Mouse (Mus musculus) left cerebral cortex, adult 2 months (tissue): ENCODE measurements at regions not wholly inside any gene's neighbourhood (a gene's known extent, or its start where the extent isn't known, plus 50 kb on each side); places are given as distances from the start of the nearest gene placed in this dataset.

Experiments used
- DNase-seq, 2 experiments: peaks; one replicate each; pipeline ENCODE4 v3.0.0; 2021 to 2022; ENCODE audit warnings: low spot score in 2 of 2, mixed read lengths in 1 of 2; ENCODE audit errors: extremely low spot score in 1 of 2
- H3K27ac ChIP-seq: fragments of 200-600 bp; 2 replicates; pipeline ENCODE4 v1.8.1; 2022
- H3K4me3 ChIP-seq: fragments of 200-600 bp; 2 replicates; pipeline ENCODE4 v1.8.1; 2022
- CTCF ChIP-seq: fragments of 200-600 bp; IDR thresholded peaks from 2 replicates; pipeline ENCODE4 v1.8.1; 2022; ENCODE audit warnings: antibody characterized with exemption, mild to moderate bottlenecking, moderate library complexity
- intact Hi-C: fragments of 180-260 bp; cut with DNase I; formaldehyde crosslinking; loops from one replicate; pipeline ENCODE4 v1.15.1; 2025

DNA sequence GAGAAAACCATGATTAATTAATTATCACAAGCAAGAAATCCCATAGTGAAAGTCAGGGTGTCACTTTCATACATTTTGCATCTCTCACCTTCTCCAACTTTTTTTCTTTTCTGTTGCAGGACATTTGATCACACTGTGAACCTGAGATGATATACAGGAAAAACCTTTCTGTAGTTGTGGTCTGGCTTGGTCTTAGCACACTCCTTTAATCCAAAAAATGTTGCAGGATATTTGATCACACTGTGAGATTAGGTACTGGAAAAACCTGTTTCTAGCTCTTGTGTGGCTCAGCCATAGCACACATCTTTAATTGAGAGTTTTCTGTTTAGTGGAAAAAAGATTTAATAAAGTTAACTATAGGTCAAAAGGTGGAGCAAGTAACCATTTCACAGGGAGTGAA, 645.6 kb upstream of the Zfp804a start:
- no peak for DNase-seq
- H3K27ac ChIP-seq: no peak overlapping the region
- no peak overlapping the region for H3K4me3 ChIP-seq
- TF ChIP-seq CTCF: no peak
- intact Hi-C loops: no loop called here

GRCm38 (mm10) chr2:81411751-81412150, 641.3 kb upstream of the Zfp804a start:
- no peak overlapping the region for H3K4me3 ChIP-seq
- no peak overlapping the region for H3K27ac ChIP-seq
- TF ChIP-seq CTCF: no peak
- DNase-seq: no peak
- intact Hi-C loops: no loop called here

DNA sequence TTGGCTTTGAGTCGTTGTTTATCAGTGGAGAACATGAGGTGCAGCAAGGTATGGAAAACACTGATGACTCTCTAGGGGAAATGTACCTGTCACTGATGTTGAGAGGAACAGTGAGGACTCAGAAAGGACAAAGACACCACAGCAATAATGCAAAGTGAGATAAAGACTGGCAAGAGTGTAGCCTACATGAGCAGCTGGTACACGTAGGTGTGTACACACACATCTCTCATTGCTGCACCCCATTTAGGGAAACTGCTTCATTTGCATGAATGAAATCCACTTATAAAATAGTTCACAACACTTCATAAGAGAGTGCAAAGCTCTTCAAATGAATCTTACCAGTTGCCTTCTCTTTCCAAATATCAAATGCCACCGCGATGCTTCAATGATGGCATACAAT, 621.6 kb upstream of the Zfp804a start:
- Histone ChIP-seq H3K27ac (no peak overlapping the region), H3K4me3 (no peak overlapping the region)
- intact Hi-C loops: no loop called here
- no peak for DNase-seq
- TF ChIP-seq CTCF: no peak

- Histone ChIP-seq H3K4me3 (no peak overlapping the region), H3K27ac (no peak overlapping the region)
- no peak for TF ChIP-seq CTCF
- intact Hi-C loops: no loop called here
- no peak for DNase-seq
Measured at GRCm38 (mm10) chr2:81439082-81439481, 613.9 kb upstream of the Zfp804a start.

DNA sequence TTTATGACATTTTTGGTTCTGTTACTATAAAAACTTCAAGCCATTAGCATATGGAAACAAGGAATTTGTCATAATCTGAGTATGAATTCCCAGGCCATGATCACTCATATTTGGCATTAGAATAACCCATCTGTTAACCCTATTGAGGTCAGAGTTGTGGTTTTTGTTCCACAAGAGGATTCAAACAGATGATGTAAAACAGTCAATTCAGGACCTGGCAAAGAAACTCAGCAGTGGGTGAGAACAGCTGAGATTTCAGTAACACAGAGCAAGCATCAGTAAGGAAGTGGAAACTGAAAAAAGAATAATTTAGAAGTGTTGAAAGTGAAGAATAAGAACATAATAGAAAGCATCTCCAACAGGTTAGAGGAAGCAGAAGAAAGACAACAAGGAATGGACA, 612.1 kb upstream of the Zfp804a start:
- intact Hi-C loops: no loop called here
- Histone ChIP-seq H3K4me3 (no peak overlapping the region), H3K27ac (no peak overlapping the region)
- DNase-seq: no peak
- TF ChIP-seq CTCF: no peak

DNA sequence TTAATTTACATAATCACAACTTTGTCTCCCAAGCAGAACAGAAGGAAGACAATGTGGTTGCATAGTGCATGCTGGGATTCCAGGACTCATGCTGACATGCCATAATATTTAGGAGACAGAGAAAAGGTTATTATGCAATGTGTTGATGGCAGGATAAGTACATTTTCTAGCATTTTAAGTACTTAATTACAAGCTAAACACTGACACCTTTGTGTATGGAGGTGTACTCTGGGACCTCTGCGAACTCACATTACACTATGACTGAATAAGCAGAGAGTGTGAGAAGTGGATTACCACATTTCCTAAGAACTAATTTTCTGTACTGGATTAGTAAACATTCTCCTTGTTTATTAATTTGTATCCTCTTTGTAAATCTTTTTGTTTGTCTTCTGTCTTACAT, 602.5 kb upstream of the Zfp804a start:
- intact Hi-C loops: no loop called here
- Histone ChIP-seq H3K27ac (no peak overlapping the region), H3K4me3 (no peak overlapping the region)
- DNase-seq: no peak
- no peak for TF ChIP-seq CTCF

DNA sequence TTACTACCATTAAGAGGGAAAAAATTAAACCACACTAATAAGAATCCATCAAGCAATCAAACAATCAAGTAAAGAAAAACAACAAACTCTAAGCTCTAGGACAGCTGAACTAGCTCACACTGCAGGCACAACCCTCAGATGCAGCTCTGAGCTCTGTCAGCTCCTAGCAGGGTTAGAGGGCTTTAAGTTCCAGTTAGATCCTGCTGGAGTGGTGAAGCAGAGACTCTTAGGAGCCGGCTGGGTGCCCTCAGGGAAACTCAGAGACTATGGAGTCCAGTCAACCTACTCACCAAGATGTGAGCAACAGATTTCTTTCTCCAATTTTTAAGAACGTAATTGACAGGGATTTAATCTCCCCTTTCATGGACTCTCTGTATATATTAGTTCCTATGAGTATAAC, 564.2 kb upstream of the Zfp804a start:
- DNase-seq: no peak
- TF ChIP-seq CTCF: no peak
- no peak overlapping the region for H3K27ac ChIP-seq
- intact Hi-C loops: no loop called here
- no peak overlapping the region for H3K4me3 ChIP-seq

- no peak overlapping the region for H3K4me3 ChIP-seq
- no peak overlapping the region for H3K27ac ChIP-seq
- intact Hi-C loops: no loop called here
- no peak for TF ChIP-seq CTCF
- no peak for DNase-seq
Measured at GRCm38 (mm10) chr2:81506985-81507384, 546.0 kb upstream of the Zfp804a start.

DNA sequence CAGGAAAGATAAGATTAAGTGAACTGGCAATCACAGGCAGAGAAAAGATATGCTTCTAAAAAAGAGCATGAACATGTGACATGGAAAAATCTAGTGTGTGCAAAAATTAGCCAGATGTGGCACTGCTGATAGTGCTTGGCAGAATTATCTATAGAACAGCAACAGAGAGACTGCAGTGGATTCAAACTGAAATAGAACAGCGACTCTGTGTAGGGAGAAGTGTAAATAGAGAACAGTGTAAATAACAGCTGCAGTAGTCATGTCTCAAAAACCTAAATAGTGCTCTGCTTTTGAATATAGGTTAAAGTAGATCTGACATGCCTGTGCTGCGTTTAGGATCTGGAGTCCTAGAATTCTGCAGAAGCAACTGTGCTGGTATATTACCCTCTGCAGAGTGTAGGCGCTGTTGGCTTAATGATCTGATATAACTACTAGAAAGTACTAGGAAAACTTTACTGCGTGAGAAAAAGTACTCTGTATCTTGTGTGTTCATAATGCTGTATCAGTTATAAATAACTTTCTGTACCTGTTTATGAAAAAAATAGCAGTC, 539.9 kb upstream of the Zfp804a start:
- Histone ChIP-seq H3K4me3 (no peak overlapping the region), H3K27ac (no peak overlapping the region)
- no peak for DNase-seq
- intact Hi-C loops: no loop called here
- TF ChIP-seq CTCF: peak; percentile 12

GRCm38 (mm10) chr2:81538111-81538510, 514.9 kb upstream of the Zfp804a start:
- H3K4me3 ChIP-seq: no peak overlapping the region
- intact Hi-C loops: no loop called here
- DNase-seq: no peak
- no peak for TF ChIP-seq CTCF
- no peak overlapping the region for H3K27ac ChIP-seq

DNA sequence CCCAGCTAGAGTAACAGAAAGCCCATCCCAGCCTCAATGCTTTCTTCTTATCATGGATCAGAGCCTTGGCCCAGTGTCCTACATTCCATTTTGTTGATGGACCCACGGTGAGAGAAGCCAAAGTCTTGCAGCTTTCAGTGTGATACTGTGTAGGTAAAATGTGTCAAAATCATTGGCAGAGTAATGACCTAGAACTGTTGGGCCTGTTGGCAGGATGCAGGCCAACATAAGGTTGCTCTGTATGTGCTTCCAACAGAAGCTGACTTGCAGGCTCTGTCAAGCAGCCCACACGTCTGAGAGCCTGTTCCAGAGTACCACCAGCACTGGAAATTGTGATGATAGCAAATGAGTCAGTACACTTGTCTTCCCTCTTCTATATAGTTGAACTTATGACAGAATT, 503.9 kb upstream of the Zfp804a start:
- Histone ChIP-seq H3K27ac (no peak overlapping the region), H3K4me3 (no peak overlapping the region)
- intact Hi-C loops: no loop called here
- no peak for DNase-seq
- TF ChIP-seq CTCF: no peak

DNA sequence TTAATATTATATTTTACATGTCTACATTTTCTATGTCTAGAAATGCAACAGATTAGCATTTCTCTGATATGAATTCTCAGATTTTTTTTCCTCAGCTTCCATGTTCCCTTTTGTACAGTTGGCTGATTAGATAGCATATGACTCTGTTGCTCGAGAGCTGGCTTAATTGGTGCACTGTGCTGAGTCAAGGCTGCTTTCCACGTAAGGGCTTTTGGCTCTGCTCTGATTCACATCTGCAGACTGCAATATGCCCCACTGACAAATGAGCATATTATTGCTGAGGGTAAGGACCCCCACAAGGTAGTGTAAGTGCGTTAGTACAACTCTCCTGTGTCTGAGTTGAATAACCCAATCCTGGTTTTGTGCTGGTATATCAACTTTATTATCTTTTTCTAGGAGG, 470.9 kb upstream of the Zfp804a start:
- TF ChIP-seq CTCF: no peak
- intact Hi-C loops: no loop called here
- H3K27ac ChIP-seq: no peak overlapping the region
- H3K4me3 ChIP-seq: no peak overlapping the region
- DNase-seq: no peak
